Mouse (Mus musculus) CH12F3 (cell line): ENCODE results near the gene Preb.

Source experiments
- in situ Hi-C: fragments of 300-500 bp; cut with MboI; formaldehyde crosslinking; loops from 2 replicates; pipeline ENCODE4 v1.14.3; 2020; ENCODE audit warnings: low sequenced_read_pairs

The Preb gene

DNA sequence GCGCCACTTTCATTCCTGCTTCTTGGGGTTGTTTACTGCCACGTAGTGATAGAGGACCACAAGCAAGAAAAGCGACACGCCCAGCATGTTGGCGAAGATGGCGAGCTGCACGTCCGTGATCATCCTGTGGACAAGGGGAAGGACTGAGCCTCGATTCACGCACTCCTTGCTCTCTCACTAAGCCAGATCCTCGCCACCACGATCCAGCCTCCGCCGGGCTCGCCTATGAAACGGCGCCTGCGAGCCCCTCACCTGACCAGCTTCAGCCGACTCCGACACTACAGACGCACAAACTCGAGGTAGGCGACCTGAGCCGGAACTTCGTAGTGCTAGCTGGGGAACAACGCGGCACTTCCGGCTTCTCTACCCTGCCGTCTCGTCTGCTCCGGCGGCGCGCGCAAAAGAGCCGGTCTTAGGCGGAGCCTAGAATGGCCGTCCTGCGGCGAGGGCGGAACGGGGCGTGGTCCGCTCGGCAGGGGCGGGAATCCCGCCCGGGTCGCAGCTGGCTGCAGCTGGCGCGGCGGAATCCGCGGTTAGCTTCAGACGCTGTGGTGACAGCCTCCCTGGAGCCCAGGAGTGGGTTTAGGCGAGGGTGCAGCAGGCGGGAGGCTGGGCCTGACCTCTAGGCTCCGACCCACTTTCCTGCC, 52.6 kb downstream of the Preb start, which contains the start of gene Ost4:
Ost4 (minus strand) TSS at position 376 of the 647 bp plus-strand sequence.
- in situ Hi-C loops, result no loop called here

DNA sequence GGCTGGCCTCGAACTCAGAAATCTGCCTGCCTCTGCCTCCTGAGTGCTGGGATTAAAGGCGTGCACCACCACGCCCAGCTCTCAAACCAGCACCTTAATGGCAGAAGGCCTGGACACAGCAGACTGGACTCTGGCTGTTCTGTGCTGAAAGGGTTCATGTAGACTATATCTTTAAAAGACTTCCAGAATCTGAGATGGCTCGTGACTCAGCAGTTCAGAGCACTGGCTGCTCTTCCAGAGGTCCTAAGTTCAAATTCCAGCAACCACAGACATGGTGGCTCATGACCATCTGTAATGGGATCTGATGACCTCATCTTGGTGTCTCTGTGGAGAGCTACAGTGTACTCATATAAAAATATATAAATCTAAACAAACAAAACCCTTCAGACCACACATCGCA, 58.3 kb downstream of the Preb start:
- in situ Hi-C loops, result no loop called here
